Mouse (Mus musculus): ENCODE data around the gene Utrn.
"Not testable (repeated sequence)": the region's sequence is repeated elsewhere in the genome, so short reads cannot be mapped to it uniquely, and the experiment has no call there.

Gene Utrn

DNA sequence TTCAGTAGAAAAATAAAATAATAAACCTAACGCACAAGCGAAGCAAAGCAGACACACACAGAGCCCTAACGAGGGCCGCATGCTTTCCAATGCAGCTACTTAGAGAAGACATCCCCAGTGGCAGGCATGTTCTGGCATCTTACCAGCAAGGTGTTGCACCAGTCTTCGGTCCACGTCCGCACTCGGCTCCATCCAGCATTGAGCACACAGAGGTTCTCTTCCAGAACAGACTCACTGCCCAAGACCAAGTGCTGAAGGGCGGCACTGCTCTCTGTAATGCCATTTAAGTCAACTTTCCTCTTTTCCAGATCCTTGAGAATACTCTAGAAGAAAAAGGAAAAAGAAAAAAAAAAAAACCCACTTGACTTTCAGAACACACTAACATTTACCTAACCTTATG is 197.6 kb downstream of the Utrn start:
- DNase-seq: no peak

DNA sequence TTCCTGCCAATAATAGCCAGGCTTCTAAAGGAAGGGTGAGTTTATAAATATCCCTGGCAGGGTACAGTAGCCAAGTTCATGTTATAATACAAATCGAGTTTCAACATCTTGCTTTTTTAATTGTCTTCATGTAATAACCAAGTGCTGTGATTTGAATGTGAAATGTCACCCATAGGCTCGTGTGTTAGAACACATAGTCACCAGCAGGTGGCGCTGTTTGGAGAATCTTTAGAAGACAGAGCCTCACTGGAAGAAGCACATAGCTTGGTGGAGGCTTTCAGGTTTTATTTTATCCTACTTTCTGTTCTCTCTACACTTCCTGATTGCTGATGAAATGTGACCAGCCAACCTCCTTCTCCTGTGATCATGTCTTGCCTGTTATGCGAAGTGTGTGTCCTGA is 207.1 kb downstream of the Utrn start:
- no peak for DNase-seq

DNA sequence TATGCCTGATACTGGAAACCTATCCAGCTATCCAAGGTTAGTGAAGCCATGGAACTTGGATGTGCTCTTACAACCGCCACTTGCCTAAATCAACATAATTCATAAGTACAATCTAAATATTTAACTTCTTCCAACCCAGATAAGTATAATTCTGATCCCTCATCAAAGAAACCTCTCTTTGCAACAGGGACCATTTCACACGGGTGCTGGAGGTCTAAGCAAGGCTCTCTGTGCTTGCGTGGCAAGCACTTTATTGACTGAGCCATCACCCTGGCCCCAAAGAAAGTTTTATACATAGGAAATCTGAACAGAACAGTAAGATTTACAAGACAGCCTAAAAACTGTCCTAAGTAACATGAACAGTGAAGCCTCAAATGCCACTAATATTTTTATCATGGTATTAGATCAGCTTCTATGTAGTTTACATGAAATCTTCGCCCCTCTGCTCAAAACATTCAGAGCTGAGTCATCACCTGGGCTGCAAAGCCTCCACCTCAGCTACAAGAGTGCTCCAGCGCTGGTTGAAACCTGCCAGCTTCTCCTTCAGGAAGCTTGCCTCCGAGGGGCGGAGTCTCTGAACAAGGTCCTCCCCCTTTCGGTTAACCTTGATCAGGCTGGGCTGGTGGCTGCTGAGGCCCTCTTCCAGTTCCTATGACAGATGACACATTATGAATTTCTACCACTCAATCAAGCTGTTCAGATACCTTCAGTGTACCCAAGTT is 211.0 kb downstream of the Utrn start:
- no peak for DNase-seq

DNA sequence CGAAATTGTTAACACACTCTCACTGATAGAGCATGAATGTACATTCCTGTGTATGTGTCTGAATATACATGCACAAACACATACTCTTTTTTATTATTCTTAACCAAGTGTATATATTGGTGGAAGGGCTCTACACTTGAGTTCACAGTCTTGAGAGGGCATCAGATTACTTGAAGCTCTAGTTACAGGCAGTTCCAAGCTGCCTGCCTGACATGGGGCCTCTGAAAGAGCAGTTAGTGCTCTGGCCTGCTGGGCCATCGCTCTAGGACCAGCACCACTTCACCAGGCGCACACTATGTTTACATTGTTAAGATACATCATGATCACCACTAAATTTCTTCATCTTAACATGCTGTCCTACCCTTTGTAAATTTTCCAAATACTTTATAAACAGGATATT is 216.2 kb downstream of the Utrn start:
- DNase-seq: no peak

DNA sequence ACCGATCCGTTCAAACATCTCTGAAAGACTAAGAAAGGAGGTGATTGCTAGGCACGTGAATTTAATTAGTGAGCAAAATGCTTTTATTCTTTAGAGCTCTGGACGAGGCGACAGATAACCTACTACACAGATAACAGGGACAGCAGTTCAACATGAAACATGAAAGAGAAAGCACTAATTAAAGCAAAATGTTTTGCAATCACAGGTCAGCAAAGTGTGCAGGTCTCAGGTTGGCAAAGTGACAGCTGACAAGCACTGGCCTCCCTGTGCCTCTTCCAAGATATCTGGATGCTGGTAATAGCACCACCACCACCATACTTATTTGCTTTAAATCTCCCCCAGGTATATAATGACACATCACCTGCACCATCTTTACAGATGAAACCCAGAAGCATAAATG is 223.0 kb downstream of the Utrn start:
- no peak for DNase-seq

DNA sequence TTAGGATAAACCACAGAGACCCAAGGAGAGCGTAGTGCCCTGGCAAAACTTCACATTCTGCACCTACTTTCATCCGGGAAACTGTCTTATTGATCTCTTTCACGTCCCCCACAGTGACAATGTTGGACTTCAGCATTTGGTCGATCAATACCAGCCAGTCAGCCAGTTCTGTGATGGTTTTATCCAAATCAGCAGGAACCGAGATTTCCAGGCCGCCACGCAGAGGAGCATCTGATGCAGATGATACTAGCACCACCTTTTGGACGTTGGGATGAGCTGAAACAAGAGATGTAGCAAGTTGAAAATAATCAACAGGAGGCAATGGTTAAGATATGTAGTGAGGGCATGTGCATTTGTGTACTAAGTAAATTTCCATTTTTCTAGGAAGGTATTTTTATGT is 225.8 kb downstream of the Utrn start:
- DNase-seq: no peak

DNA sequence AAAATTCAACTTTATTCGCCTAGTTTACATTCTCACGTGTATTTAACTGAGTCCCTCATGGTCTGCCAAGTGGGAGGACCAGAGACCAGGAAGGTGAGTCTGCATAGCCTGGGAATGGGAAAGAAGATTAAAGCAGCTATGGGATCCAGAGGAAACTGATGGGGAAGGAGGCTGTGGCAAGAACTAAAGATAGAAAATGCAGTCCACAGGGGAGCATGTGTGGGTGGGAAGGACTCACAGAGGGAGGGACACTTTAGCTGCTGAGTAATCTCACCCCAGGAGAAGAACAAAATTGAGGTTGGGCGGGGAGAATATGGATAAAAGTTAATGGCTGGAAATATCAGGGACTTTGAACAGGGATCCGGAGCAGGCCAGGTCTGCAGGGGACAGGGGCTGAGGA is 229.5 kb downstream of the Utrn start:
- DNase-seq: no peak

DNA sequence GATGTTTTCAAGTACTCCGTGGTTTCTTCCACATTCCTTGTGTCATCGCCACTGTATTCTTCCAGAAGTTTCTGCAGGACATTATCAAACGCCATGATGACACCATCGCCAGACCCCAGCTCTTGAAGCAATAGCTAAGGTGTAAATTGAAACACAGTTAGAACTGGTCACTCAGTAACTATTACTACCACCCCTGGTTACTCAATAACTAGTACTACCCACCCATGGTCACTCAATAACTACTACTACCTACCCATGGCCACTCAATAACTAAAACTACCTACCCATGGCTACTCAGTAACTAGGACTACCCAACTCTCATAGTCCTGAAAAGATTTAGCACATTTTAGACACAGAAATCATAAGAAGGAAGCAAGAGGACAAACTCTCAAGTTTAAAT is 235.2 kb downstream of the Utrn start:
- no peak for DNase-seq

DNA sequence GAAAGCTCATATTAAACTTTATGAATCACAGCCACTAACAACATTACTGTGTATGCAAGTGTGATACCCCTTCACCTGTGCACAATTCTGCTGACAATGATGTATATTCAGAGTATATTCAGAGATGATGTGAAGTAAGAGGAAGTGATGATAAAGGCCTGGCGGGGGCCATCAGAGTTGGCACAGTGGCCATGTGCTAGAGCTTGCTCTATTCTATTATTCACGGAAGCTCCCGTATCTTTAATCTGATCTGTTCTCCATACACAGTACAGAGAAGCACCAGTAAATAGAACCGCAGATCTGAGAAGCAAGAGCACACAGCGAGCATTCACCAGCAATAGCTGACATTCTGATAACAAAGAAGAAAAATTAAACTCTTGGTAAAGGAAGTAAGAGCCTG is 238.2 kb downstream of the Utrn start:
- no peak for DNase-seq

DNA sequence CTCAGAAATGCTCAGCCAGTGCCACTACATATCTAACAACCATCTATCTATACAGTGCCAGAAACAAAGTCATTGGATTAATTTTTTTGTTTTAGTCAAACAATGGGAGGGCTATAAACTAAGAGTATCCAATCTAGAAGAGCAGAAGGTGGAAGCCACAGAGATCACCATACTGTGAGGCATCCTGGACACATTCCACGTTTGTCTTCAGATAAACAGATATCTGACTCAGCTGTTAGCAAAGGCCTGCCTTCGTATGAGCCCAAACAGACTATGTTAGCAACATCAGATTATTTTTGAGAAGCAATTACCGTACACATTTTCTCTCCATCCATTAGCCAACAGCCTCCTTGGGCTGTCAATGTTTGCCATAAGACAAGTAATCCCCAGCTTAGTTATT is 250.8 kb downstream of the Utrn start:
- DNase-seq: no peak

DNA sequence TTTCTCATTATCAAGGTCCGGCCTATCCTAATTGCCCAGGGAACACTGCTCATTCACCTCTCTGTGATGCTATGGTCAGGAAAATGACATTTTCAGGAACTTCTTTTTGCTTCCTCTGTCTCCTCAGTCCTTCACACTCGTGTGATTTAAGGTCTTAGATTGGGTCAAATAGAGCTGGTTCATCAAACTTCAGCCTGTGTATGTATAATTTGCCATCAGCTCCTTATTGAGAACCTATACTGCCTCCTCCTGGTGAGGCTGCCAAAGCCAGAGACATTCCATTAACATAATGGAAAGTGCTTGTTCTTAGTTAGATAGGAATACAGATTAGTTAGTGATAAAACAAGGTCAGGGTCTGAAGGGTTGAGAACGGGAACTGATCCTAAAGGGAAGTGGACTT is 253.4 kb downstream of the Utrn start:
- DNase-seq: no peak

DNA sequence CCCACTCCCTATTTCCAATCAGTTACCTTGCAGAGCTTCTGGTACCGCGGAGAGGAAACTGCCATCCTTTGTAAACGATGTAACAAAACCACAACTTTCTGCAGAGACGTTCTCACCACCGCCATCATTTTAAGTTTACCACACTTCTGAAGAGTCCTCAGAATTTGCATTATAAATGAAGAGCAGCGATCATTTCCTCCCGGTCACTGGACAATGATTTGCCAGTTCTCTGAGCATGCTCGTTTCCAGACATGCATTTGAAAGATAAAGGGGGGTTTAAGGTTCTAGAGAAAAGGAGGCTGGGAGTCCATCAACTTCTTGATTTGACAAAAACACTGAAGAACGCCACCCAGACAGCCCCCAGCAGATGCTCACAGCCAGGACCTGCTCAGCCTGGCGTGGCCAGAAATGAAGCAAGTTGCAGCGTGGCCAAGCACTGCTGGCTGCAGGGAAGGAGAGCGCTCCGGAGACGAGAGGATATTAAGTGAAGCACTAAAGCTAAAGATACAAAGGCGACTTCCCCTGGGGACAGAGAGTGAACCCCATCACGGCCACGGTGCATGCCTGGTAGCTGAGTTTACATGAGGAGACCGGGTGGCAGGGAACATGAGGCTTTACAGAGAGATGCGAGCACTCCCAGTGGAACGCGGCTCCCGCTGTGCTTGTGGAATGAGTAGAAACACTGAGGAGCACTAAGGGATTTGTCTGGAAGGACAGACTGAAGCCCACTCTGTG is 254.5 kb downstream of the Utrn start:
- no peak for DNase-seq

DNA sequence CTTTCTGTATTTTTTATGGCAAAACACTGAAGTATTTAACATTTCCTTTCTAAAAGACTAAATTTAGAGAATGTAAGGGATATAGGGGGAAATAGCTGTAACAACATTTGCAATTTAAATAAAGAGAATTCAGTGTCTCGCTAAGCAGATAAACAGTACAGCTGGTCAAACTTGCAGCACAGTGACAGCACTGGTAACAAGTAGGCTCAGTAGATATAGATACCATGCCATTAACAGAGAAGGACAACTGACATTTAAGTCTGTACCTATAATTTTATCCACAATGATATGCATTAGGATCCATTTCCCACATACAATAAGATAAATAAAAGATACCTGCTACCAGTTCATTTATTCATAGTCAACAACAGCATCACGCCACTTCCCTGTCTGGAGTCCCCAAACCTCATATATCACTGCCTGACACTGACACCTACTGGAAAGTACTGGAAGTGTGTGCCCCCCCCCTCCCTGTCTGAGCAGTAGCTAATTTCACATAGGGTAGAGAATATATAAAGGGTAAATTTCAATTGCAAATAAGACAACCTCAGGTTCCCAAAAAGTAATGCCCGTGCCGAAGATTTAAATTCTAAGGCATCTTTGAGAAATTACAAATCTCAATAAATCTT is 256.8 kb downstream of the Utrn start:
- peak; percentile 25 for DNase-seq

DNA sequence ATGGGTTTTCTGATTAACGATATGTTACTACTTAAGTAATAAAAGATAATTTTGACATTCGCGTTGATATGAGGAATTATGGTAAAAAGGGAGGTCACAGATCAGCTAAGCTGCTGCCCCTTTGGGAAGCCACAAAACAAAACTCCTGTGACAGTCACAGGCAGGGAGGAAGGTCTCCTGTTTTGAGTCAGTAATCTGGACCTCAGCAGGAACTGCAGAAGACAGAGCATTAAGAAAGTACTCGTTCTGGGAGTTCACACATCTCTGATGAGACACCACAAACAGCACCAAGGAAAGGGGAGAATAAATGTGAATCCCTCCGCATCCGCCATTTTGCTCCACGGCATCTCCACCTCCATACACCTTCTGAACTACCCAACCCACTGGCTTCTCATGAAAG is 259.3 kb downstream of the Utrn start:
- no peak for DNase-seq

DNA sequence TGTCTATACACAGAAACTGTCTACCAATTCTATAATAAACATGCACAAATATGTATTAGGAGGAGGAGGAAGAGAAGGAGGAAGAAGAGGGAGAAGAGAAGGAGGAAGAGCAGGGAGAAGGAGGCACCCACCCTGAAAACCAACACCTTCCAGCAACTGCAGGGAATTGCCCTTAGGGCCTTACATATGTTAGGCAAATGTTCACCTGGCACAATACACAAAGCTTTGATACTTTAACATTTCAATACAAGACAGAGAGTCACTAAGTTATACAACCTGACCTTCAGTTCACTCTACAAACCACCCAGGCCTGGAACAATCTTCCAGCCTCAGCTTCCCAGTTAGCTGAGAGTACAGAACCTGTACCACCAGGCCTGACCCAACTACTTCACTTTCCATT is 260.5 kb downstream of the Utrn start:
- no peak for DNase-seq

DNA sequence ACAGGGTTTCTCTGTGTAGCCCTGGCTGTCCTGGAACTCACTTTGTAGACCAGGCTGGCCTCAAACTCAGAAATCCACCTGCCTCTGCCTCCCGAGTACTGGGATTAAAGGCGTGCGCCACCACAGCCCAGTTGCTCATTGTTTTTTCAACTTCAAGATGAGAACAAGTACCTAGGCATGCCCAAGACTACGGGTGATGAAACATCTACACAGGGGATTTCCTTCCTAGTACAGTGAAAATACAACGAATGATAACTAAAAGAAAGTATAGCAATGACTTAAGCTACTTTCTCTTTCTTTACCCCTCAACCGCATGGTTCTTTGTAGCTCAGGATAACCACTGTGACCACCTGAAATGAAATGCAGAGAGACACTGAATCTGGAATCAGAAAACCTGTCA is 262.0 kb downstream of the Utrn start:
- DNase-seq: not testable (repeated sequence)

DNA sequence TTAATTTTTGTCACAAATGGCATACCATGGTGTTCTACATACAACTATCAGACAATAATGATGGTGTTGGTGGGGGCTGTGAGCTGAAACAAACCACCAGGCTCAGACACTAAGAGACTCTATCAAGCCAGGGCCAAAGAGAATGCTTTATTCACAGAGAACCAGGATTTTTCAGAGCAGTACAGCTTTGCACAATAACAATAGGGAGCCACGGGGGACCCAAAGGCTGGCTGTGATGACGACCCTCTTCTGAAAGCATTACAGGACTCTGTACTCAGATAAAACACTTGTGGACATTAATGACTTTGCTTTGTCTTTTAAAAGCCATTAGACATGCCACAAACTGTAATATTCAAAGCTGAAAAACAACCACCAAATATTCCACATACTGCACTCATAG is 273.8 kb downstream of the Utrn start:
- no peak for DNase-seq

DNA sequence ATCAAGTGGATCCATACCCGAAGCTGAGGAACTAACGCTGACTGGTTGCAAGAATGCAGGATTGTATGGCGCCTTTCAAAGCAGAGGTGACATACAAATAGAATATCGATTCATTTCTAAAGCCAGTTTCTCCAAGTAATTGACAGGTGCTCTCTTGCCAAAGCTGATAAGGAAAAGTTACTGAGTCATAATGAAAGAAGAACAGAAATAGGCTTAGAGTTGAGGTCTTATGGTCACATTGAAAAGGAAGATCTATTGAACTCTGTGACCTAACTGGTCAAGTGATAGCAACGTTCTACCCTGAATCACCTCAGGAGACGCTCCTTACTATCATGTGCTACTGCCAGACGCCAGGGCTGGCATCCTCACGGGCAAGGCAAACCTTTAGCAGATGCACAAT is 274.2 kb downstream of the Utrn start:
- DNase-seq: no peak

DNA sequence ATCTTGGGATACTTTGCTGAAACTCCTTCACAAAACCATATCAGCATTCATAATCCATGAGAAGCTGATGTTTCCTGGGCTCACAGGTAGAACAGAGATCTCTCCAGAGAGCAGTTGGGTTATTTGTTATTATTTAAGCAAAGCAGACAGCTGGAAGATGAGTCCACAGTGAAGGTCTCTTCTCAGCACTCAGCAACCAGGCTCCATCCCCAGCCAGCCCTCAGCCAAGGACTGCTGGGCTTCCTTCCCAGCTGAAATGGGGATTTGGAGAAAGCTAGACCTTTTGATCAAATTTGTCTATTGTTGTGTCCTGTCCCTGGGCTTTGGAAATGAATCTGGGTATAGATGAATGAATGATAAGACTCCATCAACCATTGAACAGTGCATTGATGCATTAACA is 276.1 kb downstream of the Utrn start:
- DNase-seq: no peak

DNA sequence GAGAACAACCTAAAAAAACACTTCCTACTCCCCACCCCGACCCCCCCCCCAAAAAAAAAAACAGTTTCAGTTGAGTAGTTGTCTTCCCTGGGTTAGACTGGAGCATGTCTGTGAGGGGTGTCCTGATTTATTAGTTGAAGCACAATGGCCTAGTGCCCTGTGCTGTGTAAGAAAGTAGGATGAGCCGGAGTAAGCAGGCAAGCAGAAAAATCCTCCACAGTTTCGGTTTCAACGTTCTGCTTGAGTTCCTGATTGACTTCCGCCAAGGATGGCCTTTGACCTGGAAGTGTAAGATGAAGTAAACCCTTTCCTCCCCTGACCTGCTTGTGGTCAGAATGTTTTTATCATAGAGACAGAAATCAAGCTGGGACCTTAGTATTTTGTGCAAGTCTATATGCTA is 277.2 kb downstream of the Utrn start:
- DNase-seq: no peak

DNA sequence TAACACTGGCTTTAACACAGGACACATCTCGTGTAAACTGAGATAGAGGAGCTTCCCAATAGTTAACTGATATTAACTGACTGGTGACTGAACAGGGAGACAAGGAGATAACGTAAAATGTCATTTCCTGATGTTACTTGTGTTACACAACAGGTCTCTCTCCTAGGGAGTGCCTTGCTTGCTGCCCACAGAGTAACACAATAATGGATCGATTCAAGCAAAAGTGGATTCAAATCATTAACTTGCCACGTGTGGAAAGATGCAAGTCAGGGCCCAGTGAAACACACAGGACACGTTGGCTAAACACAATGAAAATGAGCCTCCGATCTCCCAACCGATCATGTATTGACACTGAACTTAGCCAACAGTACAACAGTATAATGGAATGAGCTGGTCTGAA is 281.1 kb downstream of the Utrn start:
- no peak for DNase-seq

DNA sequence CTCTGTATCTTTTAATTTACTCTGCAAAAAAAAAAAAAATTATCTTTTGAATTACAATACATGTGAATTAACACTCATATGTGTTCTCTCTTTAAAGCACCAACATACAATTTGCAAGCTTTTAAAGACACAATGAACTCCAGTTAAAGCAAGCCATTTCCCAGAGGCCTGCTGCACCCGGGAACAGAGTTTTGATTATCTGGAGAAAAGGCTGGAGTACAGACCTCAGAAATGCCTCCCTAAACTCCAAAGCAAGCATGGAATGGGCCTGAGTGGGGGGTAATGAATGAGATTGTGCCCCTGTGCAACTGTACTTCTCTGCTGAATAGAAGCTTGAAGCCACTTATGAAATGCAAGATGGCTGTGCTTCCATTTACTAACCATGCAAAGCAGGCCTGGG is 281.8 kb downstream of the Utrn start:
- DNase-seq: no peak

DNA sequence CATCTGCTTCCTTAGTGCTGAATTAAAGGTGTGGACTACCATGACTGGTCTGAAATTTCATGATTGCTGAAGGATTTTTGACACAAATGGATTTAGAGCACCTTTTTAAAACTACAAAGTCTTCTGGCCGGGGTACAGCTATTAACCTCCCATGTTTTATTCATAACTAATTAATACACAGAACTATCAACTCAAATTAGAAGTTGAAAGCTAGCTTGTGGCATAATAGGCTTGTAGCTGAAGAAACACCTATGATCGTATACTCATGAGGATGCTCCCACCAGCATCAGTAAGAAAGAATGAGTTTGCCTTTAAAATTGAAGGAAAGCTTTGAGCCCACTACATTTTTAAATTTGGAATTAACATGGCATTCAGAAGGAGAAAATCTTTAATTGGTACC is 282.3 kb downstream of the Utrn start:
- DNase-seq: no peak

DNA sequence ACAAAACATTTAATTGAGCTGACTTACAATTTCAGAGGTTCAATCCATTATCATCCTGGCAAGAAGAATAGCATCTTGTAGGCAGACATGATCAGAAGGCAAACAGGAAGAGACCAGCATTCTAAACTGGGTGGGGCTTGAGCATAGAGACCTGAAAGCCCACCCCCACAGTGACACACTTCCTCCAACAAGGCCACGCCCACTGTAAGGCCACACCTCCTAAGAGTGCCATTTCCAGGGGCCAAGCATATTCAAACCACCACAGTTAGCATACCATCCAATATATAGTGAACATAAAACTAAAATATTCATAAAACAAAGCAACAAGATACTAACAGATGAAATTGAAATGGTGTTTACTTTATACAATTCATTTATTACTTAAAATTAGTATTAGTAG is 283.0 kb downstream of the Utrn start:
- no peak for DNase-seq

DNA sequence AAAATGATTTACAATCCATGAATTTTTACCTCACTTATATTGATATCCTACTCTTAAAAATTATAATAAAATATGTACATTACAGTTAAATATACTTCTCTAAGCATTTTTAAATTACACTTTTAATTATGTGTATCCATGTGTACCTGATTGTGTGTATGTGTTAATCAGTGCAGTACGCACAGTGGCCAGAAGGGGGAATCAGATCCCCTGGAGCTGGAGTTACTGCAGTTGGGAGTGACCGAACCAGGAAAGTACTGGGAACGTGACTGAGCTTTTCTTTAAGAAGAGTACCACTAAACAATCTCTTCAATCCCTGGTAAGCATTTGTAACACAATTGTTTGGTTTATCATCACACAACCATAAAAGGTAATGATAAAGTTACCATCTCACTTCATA is 285.7 kb downstream of the Utrn start:
- DNase-seq: no peak
